Mouse (Mus musculus) hindbrain, embryonic 13.5 days (tissue): ENCODE data around the gene Pex12. TPM values are rescaled to one million over a fixed set of nuclear protein-coding genes. Genes with fewer than 3 reads are reported as not detected.

Experiments
- polyA plus RNA-seq: library from polyadenylated mRNA; unstranded; fragments of >200 nt; fragmentation: Nextera tagmentation; extraction: Ambion mirVana; gene quantifications from 2 replicates; pipeline ENCODE4 v1.2.1, GENCODE M21; 2015

The Pex12 gene
- polyA plus RNA-seq, 1 experiment from 2014 or later: 16.8 TPM

Other genes with a start within 250 kb of the Pex12 start
- 1.3 TPM in 2 replicates for gene Slfn2, start 237.5 kb downstream of the Pex12 start, polyA plus RNA-seq
- gene Slfn1, start 185.7 kb downstream of the Pex12 start, polyA plus RNA-seq: not detected in 2 replicates
- gene Slfn4, start 127.4 kb downstream of the Pex12 start, polyA plus RNA-seq: 0.06 TPM in 1 of 2 replicates, not detected in the other
- gene Slfn3, start 111.3 kb downstream of the Pex12 start, polyA plus RNA-seq: 0.12 TPM in 2 replicates
- gene Slfn14, start 15.9 kb downstream of the Pex12 start, polyA plus RNA-seq: 0.04 and 0.17 TPM in 2 replicates
- 111 and 114 TPM in 2 replicates for gene Ap2b1, start 3.6 kb downstream of the Pex12 start, polyA plus RNA-seq
- 22.2 and 22.5 TPM in 2 replicates for gene Rasl10b, start 106.6 kb upstream of the Pex12 start, polyA plus RNA-seq
- 0.43 and 1.4 TPM in 2 replicates for gene Gas2l2, start 126.9 kb upstream of the Pex12 start, polyA plus RNA-seq
- 0.48 TPM in 1 of 2 replicates, not detected in the other for gene 1700020L24Rik, start 135.1 kb upstream of the Pex12 start, polyA plus RNA-seq
- gene Mmp28, start 160.5 kb upstream of the Pex12 start, polyA plus RNA-seq: 3.5 and 3.8 TPM in 2 replicates
- gene Taf15, start 170.5 kb upstream of the Pex12 start, polyA plus RNA-seq: 14.7 and 16.4 TPM in 2 replicates
- not detected in 2 replicates for gene Heatr9, start 219.6 kb upstream of the Pex12 start, polyA plus RNA-seq
- not detected in 2 replicates for gene Ccl5, start 227.9 kb upstream of the Pex12 start, polyA plus RNA-seq